Mouse (Mus musculus) heart, embryonic 11.5 days (tissue): ENCODE measurements around the gene Gstp3. TPM values are rescaled to one million over a fixed set of nuclear protein-coding genes. Genes with fewer than 3 reads are reported as not detected.
"Not testable (repeated sequence)": the region's sequence is repeated elsewhere in the genome, so short reads cannot be mapped to it uniquely, and the experiment has no call there.

ENCODE experiments used
- ATAC-seq: fragments of 200-750 bp; cut with Nextera tagmentation; replicated peaks from 2 replicates; pipeline ENCODE4 v1.8.0; 2017; ENCODE audit warnings: moderate library complexity; ENCODE audit not compliant: insufficient number of reproducible peaks, low FRiP score, low TSS enrichment
- H3K27ac ChIP-seq: fragments of 300-500 bp; sonication (generic); 2 replicates; pipeline ENCODE4 v1.5.1; 2014; ENCODE audit warnings: mild to moderate bottlenecking, low read depth, low read length
- H3K27me3 ChIP-seq: fragments of 300-500 bp; sonication (generic); 2 replicates; pipeline ENCODE4 v1.6.1; 2014; ENCODE audit warnings: mild to moderate bottlenecking, low read length, mixed read lengths; ENCODE audit not compliant: control insufficient read depth, insufficient read depth
- H3K36me3 ChIP-seq: fragments of 300-500 bp; sonication (generic); 2 replicates; pipeline ENCODE4 v1.6.1; 2014; ENCODE audit warnings: mild to moderate bottlenecking, low read length, moderate library complexity, mixed read lengths; ENCODE audit not compliant: control insufficient read depth, insufficient read depth
- H3K4me1 ChIP-seq: fragments of 300-500 bp; sonication (generic); 2 replicates; pipeline ENCODE4 v1.6.1; 2014; ENCODE audit warnings: low read length; ENCODE audit not compliant: control insufficient read depth, insufficient read depth
- H3K4me2 ChIP-seq: fragments of 300-500 bp; sonication (generic); 2 replicates; pipeline ENCODE4 v1.6.1; 2014; ENCODE audit warnings: mild to moderate bottlenecking, moderate library complexity
- H3K4me3 ChIP-seq: fragments of 300-500 bp; sonication (generic); 2 replicates; pipeline ENCODE4 v1.5.1; 2014; ENCODE audit warnings: low read depth, low read length
- H3K9ac ChIP-seq: fragments of 300-500 bp; sonication (generic); 2 replicates; pipeline ENCODE4 v1.6.1; 2014; ENCODE audit warnings: mild to moderate bottlenecking, low read depth, low read length, moderate library complexity
- H3K9me3 ChIP-seq: fragments of 300-500 bp; sonication (generic); replicated peaks from 2 replicates; pipeline ENCODE4 v1.6.1; 2016; ENCODE audit warnings: low read length; ENCODE audit not compliant: control insufficient read depth
- WGBS: fragments of 180-500 bp; shearing (Covaris S2); extraction: QIAGEN DNeasy Blood & Tissue Kit; methylation state at CpG from one replicate; pipeline ENCODE4 v1.1.7; 2014; ENCODE audit not compliant: insufficient replicate concordance; 5-methylcytosine and 5-hydroxymethylcytosine counted together
- polyA plus RNA-seq: library from polyadenylated mRNA; unstranded; fragments of >200 nt; fragmentation: Nextera tagmentation; extraction: Ambion mirVana; gene quantifications from 2 replicates; pipeline ENCODE4 v1.2.1, GENCODE M21; 2014

Gstp3 gene
- polyA plus RNA-seq, 1 experiment from 2014 or later: 0.49 TPM

DNA sequence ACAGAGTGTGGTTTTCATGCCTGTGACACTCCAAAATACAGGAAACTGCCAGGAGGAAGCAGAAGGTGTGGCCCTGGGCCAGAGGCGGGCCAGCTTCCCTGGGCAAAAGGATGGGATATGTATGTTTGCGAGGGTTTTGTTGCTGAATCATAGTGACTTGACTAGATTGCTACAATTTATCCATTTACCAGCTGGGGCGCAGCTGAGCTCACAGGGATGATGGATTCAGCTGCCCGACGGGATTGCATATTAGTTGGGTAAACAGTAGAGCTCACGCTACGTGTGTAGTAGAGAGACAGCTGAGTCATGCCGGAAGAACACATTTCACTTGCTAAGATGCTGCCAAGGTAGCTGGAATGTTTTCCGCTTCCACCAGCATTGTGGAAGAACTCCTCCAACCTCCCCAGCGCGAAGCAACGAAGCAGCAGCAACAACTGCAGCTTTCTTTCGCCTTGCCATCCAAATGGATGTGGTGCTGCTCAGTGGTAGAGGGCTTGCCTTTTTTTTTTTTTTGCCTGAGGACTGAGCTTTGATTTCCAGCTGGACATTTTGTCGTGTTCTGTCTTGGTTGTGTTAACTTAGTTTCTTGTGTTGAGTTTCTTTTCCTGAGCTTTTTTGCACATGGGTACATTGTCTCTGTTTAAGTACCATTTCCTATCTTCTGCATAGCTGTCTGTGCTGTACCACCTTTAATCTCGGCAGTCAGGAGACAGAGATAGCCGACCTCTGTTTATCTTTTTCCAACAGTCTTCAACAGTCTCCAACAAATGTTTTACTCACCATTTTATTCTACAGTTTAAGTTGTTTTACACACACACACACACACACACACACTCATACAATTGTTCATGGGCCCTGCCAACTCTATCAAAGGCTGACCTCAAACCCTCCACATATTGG lies 13.2 kb downstream of the Gstp3 start, which contains the start of gene Gstp2:
Gstp2 (minus strand) TSS at position 58 of the 900 bp plus-strand sequence.
- no peaks in the 10 kb centered on the region for H3K36me3 ChIP-seq
- no peaks in the 10 kb centered on the region for H3K9me3 ChIP-seq
- WGBS: 46% methylated on average over 16 of the region's 16 CpGs
- H3K4me1 ChIP-seq: no peaks in the 10 kb centered on the region
- H3K4me2 ChIP-seq: peak within 1 kb of the TSS; percentile 31
- H3K9ac ChIP-seq: no peak within 1 kb of the TSS
- ATAC-seq: peak; percentile 52; the same call in 1 of the 2 replicates
- H3K4me3 ChIP-seq: no peak within 1 kb of the TSS
- H3K27ac ChIP-seq: no peak within 1 kb of the TSS
- no peaks in the 10 kb centered on the region for H3K27me3 ChIP-seq

DNA sequence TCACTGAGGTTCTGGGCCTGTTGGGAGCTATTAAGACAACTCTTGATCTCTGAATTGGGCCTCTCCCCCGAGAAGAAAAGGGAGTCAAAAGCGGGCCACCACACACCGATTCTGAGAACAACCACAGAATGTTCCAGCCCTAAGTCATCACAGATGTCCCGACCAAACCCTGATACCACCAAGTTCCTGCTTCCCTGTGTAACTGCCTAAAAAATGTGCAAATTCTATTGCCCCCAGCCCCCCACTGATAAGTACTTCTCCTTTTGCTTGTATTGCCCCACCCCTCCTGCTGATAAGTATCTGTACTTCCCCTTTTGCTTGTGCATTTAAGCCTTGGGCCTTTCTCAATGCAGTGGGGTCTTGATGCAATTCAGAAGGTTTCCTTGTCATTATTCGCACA lies 15.3 kb downstream of the Gstp3 start:
- H3K4me1 ChIP-seq, ATAC-seq, H3K4me3 ChIP-seq, H3K9me3 ChIP-seq, H3K36me3 ChIP-seq, H3K9ac ChIP-seq, H3K27ac ChIP-seq, H3K27me3 ChIP-seq, H3K4me2 ChIP-seq: not testable (repeated sequence)
- 86% methylated on average over 5 of the region's 5 CpGs for WGBS

DNA sequence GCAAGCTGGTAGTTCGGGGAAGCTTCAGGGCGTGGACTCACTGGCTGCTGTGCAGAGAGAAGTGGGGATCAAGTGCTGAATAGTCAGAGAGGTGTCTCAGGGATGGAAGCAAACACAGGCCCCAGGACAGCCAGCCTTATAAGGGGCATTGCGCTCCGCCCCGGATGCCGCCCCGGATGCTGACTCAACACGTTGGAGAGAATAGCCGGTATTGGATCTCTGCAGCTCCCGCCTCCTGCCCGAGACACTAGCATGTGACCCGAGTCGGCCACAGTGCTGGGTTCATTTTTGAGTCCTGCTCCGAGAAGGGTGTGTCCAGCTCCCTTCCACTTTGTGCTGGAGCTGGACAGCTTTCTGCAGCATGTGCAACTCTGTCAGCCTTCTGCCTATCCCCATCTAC lies 17.2 kb downstream of the Gstp3 start:
- H3K9ac ChIP-seq: no peak overlapping the region
- 59% methylated on average over 14 of the region's 14 CpGs for WGBS
- no peak overlapping the region for H3K4me2 ChIP-seq
- H3K27ac ChIP-seq: no peak overlapping the region
- H3K4me1 ChIP-seq: peaks cover 3% of the 10 kb centered on the region; the same call in 1 of the 2 replicates
- no peak overlapping the region for H3K4me3 ChIP-seq
- no peaks in the 10 kb centered on the region for H3K27me3 ChIP-seq
- no peak for ATAC-seq
- H3K36me3 ChIP-seq: no peaks in the 10 kb centered on the region
- no peaks in the 10 kb centered on the region for H3K9me3 ChIP-seq

DNA sequence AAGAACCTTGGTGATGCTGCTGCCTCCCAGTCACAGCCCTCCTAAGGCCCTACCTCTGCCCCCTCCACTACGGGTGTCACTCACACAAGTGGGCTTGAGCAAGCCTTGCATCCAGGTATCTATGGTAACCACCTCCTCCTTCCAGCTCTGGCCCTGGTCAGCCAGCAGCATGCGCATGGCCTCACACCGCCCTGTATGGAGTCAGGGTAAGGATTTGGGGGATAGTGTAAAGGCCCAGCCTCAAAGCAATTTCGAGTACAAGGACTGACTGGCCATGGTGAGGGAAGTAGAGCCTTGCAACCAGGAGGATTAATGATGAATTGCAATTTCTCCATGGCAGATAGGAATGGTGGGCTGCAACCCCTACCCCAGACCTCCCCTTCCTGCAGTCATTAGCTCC lies 17.9 kb downstream of the Gstp3 start:
- ATAC-seq, H3K4me1 ChIP-seq, H3K4me3 ChIP-seq, H3K27me3 ChIP-seq, H3K9ac ChIP-seq, H3K36me3 ChIP-seq, H3K9me3 ChIP-seq, H3K27ac ChIP-seq, H3K4me2 ChIP-seq: not testable (repeated sequence)
- WGBS: 81% methylated on average over 3 of the region's 4 CpGs

DNA sequence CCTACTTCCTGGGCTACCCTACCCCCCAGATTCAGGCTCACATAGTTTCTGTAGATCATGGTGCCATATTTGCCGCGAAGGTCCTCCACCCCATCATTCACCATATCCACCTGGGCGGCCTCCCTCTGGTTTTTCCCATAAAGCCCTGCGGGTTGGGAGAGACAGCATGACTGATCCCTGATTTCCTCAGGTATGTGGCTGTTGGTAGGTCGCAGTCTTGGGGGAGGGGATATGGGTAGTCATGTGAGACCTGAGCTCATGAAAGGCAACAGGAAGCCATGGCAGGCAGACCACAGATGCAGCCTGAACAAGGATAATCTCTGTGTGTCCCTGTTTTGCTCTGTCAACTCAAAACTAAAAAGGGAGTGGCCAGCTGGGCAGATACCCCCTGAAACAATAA lies 18.4 kb downstream of the Gstp3 start:
- H3K9ac ChIP-seq, H3K27ac ChIP-seq, H3K9me3 ChIP-seq, H3K27me3 ChIP-seq, H3K4me2 ChIP-seq, ATAC-seq, H3K4me1 ChIP-seq, H3K36me3 ChIP-seq, H3K4me3 ChIP-seq: not testable (repeated sequence)
- WGBS: 76% methylated on average over 5 of the region's 5 CpGs

DNA sequence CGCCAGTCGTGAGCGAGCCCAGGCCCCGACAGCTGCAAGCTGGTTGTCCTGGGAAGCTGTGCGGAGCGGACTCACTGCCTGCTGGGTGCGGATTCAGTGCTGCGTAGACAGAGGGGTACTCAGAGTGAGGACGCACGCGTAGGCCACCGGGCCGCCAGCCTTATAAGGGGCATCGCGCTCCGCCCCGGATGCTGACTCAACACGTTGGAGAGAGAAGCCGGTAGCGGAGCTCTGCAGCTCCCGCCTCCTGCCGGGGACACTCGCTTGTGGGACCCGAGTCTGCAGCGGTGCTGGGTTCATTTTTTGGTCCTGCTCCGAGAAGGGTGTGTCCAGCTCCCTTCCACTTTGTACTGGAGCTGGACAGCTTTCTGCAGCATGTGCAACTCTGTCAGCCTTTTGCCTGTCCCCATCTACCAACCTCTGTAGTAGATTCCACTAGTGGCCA lies 21.6 kb downstream of the Gstp3 start, which contains the start of gene Gstp1:
Gstp1 (minus strand) TSS at position 198 of the 445 bp plus-strand sequence.
- Histone ChIP-seq H3K27me3 (no peaks in the 10 kb centered on the region), H3K36me3 (no peaks in the 10 kb centered on the region), H3K9ac (peak within 1 kb of the TSS; percentile 94), H3K4me1 (peaks cover 8% of the 10 kb centered on the region; the same call in 1 of the 2 replicates), H3K4me3 (peak within 1 kb of the TSS; percentile 77), H3K9me3 (no peaks in the 10 kb centered on the region), H3K4me2 (peak within 1 kb of the TSS; percentile 84), H3K27ac (peak within 1 kb of the TSS; percentile 82)
- WGBS: under 1% methylated on average over 26 of the region's 26 CpGs
- peak; percentile 85 for ATAC-seq

DNA sequence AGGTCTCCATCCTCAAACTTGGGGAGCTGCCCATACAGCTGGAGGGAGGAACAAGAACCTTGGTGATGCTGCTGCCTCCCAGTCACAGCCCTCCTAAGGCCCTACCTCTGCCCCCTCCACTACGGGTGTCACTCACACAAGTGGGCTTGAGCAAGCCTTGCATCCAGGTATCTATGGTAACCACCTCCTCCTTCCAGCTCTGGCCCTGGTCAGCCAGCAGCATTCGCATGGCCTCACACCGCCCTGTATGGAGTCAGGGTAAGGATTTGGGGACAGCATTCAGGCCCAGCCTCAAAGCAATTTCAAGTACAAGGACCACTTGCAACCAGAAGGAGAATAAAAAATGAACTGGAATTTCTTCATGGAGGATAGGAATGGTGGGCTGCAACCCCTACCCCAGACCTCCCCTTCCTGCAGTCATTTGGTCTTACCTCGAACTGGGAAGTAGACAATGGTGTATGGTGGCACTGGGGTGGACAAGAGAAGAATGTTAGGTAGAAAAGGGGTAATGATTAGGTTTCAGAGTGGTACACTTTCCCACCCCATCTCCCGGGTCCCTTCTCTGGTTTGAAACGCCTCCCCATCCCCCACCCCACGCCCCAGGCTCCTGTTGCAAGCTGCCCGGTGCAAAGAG lies 22.1 kb downstream of the Gstp3 start:
- H3K9ac ChIP-seq: peak overlapping the region; percentile 94
- 29% methylated on average over 7 of the region's 8 CpGs for WGBS
- peak overlapping the region; percentile 77 for H3K4me3 ChIP-seq
- H3K36me3 ChIP-seq, H3K9me3 ChIP-seq, ATAC-seq, H3K4me1 ChIP-seq, H3K27me3 ChIP-seq: not testable (repeated sequence)
- peak overlapping the region; percentile 82 for H3K27ac ChIP-seq
- peak overlapping the region; percentile 84 for H3K4me2 ChIP-seq

DNA sequence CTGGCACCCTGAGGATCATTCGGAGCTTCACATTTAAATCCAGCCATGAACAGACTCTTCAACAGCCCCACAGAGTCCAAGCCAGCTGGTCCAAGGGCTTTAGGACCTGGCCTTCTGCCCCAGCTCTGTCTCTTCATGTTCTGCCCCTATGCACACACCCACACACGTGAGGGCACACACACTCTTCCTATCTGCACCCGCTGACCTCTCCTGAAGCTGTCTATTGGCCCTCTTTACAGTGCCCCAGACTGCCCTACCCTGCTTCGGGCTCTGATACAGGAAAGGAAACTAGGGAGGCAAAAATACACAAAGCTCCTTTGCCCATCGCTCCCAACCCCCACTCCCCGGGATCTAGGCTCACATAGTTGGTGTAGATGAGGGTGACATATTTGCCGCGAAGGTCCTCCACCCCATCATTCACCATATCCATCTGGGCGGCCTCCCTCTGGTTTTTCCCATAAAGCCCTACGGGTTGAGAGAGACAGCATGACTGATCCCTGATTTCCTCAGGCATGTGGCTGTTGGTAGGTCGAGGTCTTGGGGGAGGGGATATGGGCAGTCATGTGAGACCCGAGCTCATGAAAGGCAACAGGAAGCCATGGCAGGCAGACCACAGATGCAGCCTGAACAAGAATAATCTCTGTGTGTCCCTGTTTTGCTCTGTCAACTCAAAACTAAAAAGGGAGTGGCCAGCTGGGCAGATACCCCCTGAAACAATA lies 22.9 kb downstream of the Gstp3 start:
- H3K9ac ChIP-seq: no peak overlapping the region
- no peak for ATAC-seq
- H3K9me3 ChIP-seq: no peaks in the 10 kb centered on the region
- H3K36me3 ChIP-seq: no peaks in the 10 kb centered on the region
- no peaks in the 10 kb centered on the region for H3K27me3 ChIP-seq
- H3K4me3 ChIP-seq: no peak overlapping the region
- WGBS: 79% methylated on average over 12 of the region's 12 CpGs
- H3K27ac ChIP-seq: no peak overlapping the region
- H3K4me2 ChIP-seq: peak overlapping the region; percentile 17
- H3K4me1 ChIP-seq: peaks cover 8% of the 10 kb centered on the region; the same call in 1 of the 2 replicates
